Mouse (Mus musculus): ENCODE data around the gene Map3k20. TPM values are rescaled to one million over a fixed set of nuclear protein-coding genes. Genes with fewer than 3 reads are reported as not detected.

Map3k20 gene
- polyA plus RNA-seq, 1 experiment from 2014 or later: 8.2 TPM

Other genes starting within 250 kb of the Map3k20 start
- gene Cdca7, start 190.5 kb downstream of the Map3k20 start, polyA plus RNA-seq (2016; fragmentation: Nextera tagmentation; extraction: Ambion mirVana): 207 and 237 TPM in 2 replicates